Mouse (Mus musculus) MEL (cell line): ENCODE results near the gene Padi1. TPM values are rescaled to one million over a fixed set of nuclear protein-coding genes. Genes with fewer than 3 reads are reported as not detected.

Experiments
- DNase-seq: peaks from one replicate; pipeline ENCODE4 v3.0.0; 2011; ENCODE audit warnings: low read depth, low spot score
- H3K27ac ChIP-seq: 2 replicates; pipeline ENCODE4 v1.5.1; 2012; ENCODE audit warnings: low read depth, mild to moderate bottlenecking, control low read depth, low read length, moderate library complexity; ENCODE audit not compliant: control insufficient read depth
- H3K27me3 ChIP-seq, 2 experiments: fragments of 150-350 bp in 1 of 2; sonication (generic) in 1 of 2; 2 replicates each; pipeline ENCODE4 v1.6.1; 2012; ENCODE audit warnings: low read length in 2 of 2, mild to moderate bottlenecking in 2 of 2, improper control_type of control experiment in 1 of 2, moderate library complexity in 1 of 2; ENCODE audit not compliant: insufficient read depth in 2 of 2, control insufficient read depth in 1 of 2
- H3K36me3 ChIP-seq, 2 experiments: 2 replicates each; pipeline ENCODE4 v1.6.1; 2012 to 2014; ENCODE audit warnings: low read length in 2 of 2, improper control_type of control experiment in 1 of 2, inconsistent platforms in 1 of 2, mild to moderate bottlenecking in 1 of 2; ENCODE audit not compliant: insufficient read depth in 2 of 2, control insufficient read depth in 1 of 2
- H3K4me1 ChIP-seq, 2 experiments: fragments of 150-350 bp in 1 of 2; sonication (generic) in 1 of 2; 2 replicates each; pipeline ENCODE4 v1.6.1; 2012; ENCODE audit warnings: low read length in 2 of 2, improper control_type of control experiment in 1 of 2, mild to moderate bottlenecking in 1 of 2; ENCODE audit not compliant: insufficient read depth in 2 of 2, control insufficient read depth in 1 of 2
- H3K4me3 ChIP-seq, 2 experiments: fragments of 150-350 bp in 1 of 2; sonication (generic) in 1 of 2; 2 replicates each; pipeline ENCODE4 v1.5.1; 2012; ENCODE audit warnings: low read depth in 2 of 2, low read length in 2 of 2, mild to moderate bottlenecking in 2 of 2, moderate library complexity in 2 of 2, control low read depth in 1 of 2, improper control_type of control experiment in 1 of 2; ENCODE audit not compliant: control insufficient read depth in 1 of 2, insufficient read depth in 1 of 2
- H3K79me2 ChIP-seq: 2 replicates; pipeline ENCODE4 v1.6.1; 2012; ENCODE audit warnings: mild to moderate bottlenecking, low read length, moderate library complexity; ENCODE audit not compliant: control insufficient read depth, poor library complexity, insufficient read depth
- H3K9ac ChIP-seq: 2 replicates; pipeline ENCODE4 v1.6.1; 2012; ENCODE audit warnings: low read depth, mild to moderate bottlenecking, control low read depth, low read length, moderate library complexity; ENCODE audit not compliant: control insufficient read depth, poor library complexity, severe bottlenecking
- H3K9me3 ChIP-seq: fragments of 150-350 bp; sonication (generic); replicated peaks from 2 replicates; pipeline ENCODE4 v1.6.1; 2012; ENCODE audit warnings: mild to moderate bottlenecking, low read length, improper control_type of control experiment, moderate library complexity; ENCODE audit not compliant: insufficient read depth
- CTCF ChIP-seq, 3 experiments: IDR thresholded peaks in 2 of 3; conservative IDR thresholded peaks in 1 of 3; 2 replicates each; pipeline ENCODE4 v1.5.1; 2011 to 2012; ENCODE audit warnings: low read length in 3 of 3, low read depth in 2 of 3, mild to moderate bottlenecking in 2 of 3, improper control_type of control experiment in 1 of 3, inconsistent platforms in 1 of 3, mixed read lengths in 1 of 3, moderate library complexity in 1 of 3; ENCODE audit not compliant: control insufficient read depth in 1 of 3, insufficient read depth in 1 of 3, poor library complexity in 1 of 3, severe bottlenecking in 1 of 3
- ELF1 ChIP-seq: IDR thresholded peaks from 2 replicates; pipeline ENCODE4 v1.6.1; 2014; ENCODE audit warnings: low read depth, mild to moderate bottlenecking, inconsistent platforms, low read length, improper control_type of control experiment, moderate library complexity
- ETS1 ChIP-seq: IDR thresholded peaks from 2 replicates; pipeline ENCODE4 v1.6.1; 2012; ENCODE audit warnings: low read depth, mild to moderate bottlenecking, inconsistent platforms, low read length, improper control_type of control experiment, moderate library complexity
- GABPA ChIP-seq: IDR thresholded peaks from 2 replicates; pipeline ENCODE4 v1.6.1; 2012; ENCODE audit warnings: low read depth, mild to moderate bottlenecking, inconsistent platforms, low read length, improper control_type of control experiment, moderate library complexity
- GATA1 ChIP-seq: IDR thresholded peaks from 2 replicates; pipeline ENCODE4 v1.6.1; 2011; ENCODE audit warnings: low read depth, low read length, improper control_type of control experiment
- HCFC1 ChIP-seq: IDR thresholded peaks from 2 replicates; pipeline ENCODE4 v1.6.1; 2012; ENCODE audit warnings: low read depth, mild to moderate bottlenecking, inconsistent platforms, low read length, improper control_type of control experiment, moderate library complexity
- MAFK ChIP-seq: IDR thresholded peaks from 2 replicates; pipeline ENCODE4 v1.6.1; 2011; ENCODE audit warnings: low read depth, mild to moderate bottlenecking, low read length, improper control_type of control experiment, borderline replicate concordance
- MAZ ChIP-seq: IDR thresholded peaks from 2 replicates; pipeline ENCODE4 v1.6.1; 2012; ENCODE audit warnings: low read depth, mild to moderate bottlenecking, inconsistent platforms, low read length, improper control_type of control experiment
- MXI1 ChIP-seq: IDR thresholded peaks from 2 replicates; pipeline ENCODE4 v1.6.1; 2011; ENCODE audit warnings: mild to moderate bottlenecking, low read depth, low read length, improper control_type of control experiment
- NELFE ChIP-seq: IDR thresholded peaks from 2 replicates; pipeline ENCODE4 v1.6.1; 2011; ENCODE audit warnings: low read depth, low read length, improper control_type of control experiment
- NRF1 ChIP-seq: IDR thresholded peaks from 2 replicates; pipeline ENCODE4 v1.6.1; 2014; ENCODE audit warnings: low read depth, mild to moderate bottlenecking, inconsistent platforms, low read length, improper control_type of control experiment, moderate library complexity; ENCODE audit not compliant: poor library complexity, insufficient read depth, severe bottlenecking
- POLR2A ChIP-seq, 2 experiments: IDR thresholded peaks; 2 replicates each; pipeline ENCODE4 v1.6.1; 2011 to 2012; ENCODE audit warnings: low read length in 2 of 2, mild to moderate bottlenecking in 2 of 2, control low read depth in 1 of 2, improper control_type of control experiment in 1 of 2, low read depth in 1 of 2, moderate library complexity in 1 of 2; ENCODE audit not compliant: control insufficient read depth in 1 of 2, insufficient read depth in 1 of 2, poor library complexity in 1 of 2
- POLR2AphosphoS2 ChIP-seq: IDR thresholded peaks from 2 replicates; pipeline ENCODE4 v1.6.1; 2011; ENCODE audit warnings: low read length, improper control_type of control experiment
- POLR2AphosphoS5 ChIP-seq: IDR thresholded peaks from 2 replicates; pipeline ENCODE4 v1.6.1; 2012; ENCODE audit warnings: low read depth, borderline replicate concordance, mild to moderate bottlenecking, inconsistent platforms, low read length, moderate library complexity, mixed read lengths
- RAD21 ChIP-seq: IDR thresholded peaks from 2 replicates; pipeline ENCODE4 v1.6.1; 2011; ENCODE audit warnings: mild to moderate bottlenecking, low read depth, low read length, improper control_type of control experiment
- RCOR1 ChIP-seq: IDR thresholded peaks from 2 replicates; pipeline ENCODE4 v1.6.1; 2012; ENCODE audit warnings: low read depth, mild to moderate bottlenecking, inconsistent platforms, low read length, improper control_type of control experiment
- SIN3A ChIP-seq: IDR thresholded peaks from 2 replicates; pipeline ENCODE4 v1.6.1; 2012; ENCODE audit warnings: low read length, improper control_type of control experiment, inconsistent platforms
- SMC3 ChIP-seq: IDR thresholded peaks from 2 replicates; pipeline ENCODE4 v1.6.1; 2011; ENCODE audit warnings: low read depth, low read length, improper control_type of control experiment
- TCF12 ChIP-seq: IDR thresholded peaks from 2 replicates; pipeline ENCODE4 v1.6.1; 2014; ENCODE audit warnings: low read depth, mild to moderate bottlenecking, inconsistent platforms, low read length, improper control_type of control experiment, moderate library complexity
- UBTF ChIP-seq: IDR thresholded peaks from 2 replicates; pipeline ENCODE4 v1.6.1; 2012; ENCODE audit warnings: low read depth, mild to moderate bottlenecking, inconsistent platforms, low read length, improper control_type of control experiment, moderate library complexity, borderline replicate concordance; ENCODE audit not compliant: insufficient read depth
- USF1 ChIP-seq: IDR thresholded peaks from 2 replicates; pipeline ENCODE4 v1.6.1; 2014; ENCODE audit warnings: low read depth, mild to moderate bottlenecking, inconsistent platforms, low read length, improper control_type of control experiment, moderate library complexity
- ZC3H11A ChIP-seq: IDR thresholded peaks from 2 replicates; pipeline ENCODE4 v1.6.1; 2012; ENCODE audit warnings: low read depth, mild to moderate bottlenecking, inconsistent platforms, low read length, improper control_type of control experiment
- ZMIZ1 ChIP-seq: IDR thresholded peaks from 2 replicates; pipeline ENCODE4 v1.6.1; 2012; ENCODE audit warnings: low read depth, mild to moderate bottlenecking, inconsistent platforms, low read length, improper control_type of control experiment, moderate library complexity
- polyA plus RNA-seq, 2 experiments: library from polyadenylated mRNA; stranded (reverse) in 1 of 2; unstranded in 1 of 2; fragments of >175 nt in 1 of 2; fragments of >200 nt in 1 of 2; gene quantifications; 2 replicates each; pipeline versions ENCODE4 v1.2.1 to v1.2.4; 2012; ENCODE audit warnings: low replicate concordance in 2 of 2, low read depth in 1 of 2; ENCODE audit not compliant: insufficient read length in 2 of 2, insufficient read depth in 1 of 2, missing spikeins in 1 of 2
- total RNA-seq: library from RNA; depleted of rRNA; stranded (reverse); fragments of 300-350 nt; gene quantifications from 2 replicates; pipeline ENCODE4 v1.2.3, GENCODE M21; 2012

Padi1 gene
- total and polyA plus RNA-seq, 3 experiments, result 0.31 to 0.40 TPM; not detected in 1

DNA sequence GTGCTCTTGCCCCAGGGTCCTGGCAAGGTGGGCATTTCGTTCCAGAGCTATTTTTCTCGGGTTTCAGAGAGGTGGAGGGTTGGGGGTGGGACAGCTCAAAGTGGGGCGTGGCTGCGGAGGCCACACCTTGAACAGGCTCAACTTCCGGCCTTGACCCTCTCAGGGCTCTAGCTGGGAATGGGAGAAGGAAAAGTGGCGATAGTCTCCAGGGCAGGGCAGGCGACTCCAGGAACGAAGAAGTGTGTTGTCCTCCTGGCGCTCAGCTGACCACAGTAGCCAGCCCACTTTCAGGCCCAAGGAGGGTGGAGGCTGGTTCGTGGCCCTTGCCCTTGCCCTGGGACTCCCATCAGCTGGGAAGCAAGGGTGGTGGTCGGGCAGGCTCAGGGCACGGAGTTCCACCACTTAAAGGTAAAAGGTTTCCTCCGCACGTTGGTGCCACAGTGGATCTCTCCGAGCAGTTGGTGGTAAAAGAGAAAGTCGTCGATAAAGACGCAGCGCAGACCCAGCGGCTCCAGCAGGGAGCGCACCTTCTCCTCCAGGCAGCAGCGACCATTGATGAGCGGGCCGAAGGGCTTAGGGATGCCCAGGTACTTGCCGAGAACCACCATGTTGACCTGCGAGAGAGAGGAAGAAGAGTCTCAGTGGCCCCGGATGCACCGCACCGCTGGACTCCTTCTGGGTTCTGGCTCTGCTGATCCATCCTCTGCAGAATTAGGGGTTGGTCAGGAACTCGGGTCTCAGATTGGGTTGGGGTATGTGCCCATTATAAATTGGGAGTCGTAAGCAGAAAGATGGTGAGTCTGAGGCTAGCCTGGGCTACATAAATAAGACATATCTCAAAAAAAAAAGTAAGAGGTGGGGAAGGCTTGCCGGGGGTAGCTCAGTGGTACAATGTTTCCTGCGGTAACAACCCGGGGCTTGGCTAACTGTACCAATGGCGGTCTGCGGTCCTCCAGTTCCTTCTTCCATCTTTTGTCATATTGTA lies 31.0 kb downstream of the Padi1 start:
- Histone ChIP-seq H3K79me2 (peaks cover 7% of the 10 kb centered on the region), H3K27ac (peak overlapping the region; percentile 77), H3K9ac (peak overlapping the region; percentile 73), H3K4me3 (peak overlapping the region; percentile 67 to 85), H3K27me3 (no peaks in the 10 kb centered on the region), H3K4me1 (peaks cover 0 to 41% of the 10 kb centered on the region in 2 experiments; a peak in 3 of 4 replicates), H3K36me3 (peaks cover 0 to 9% of the 10 kb centered on the region in 2 experiments; a peak in 2 of 4 replicates), H3K9me3 (no peaks in the 10 kb centered on the region)
- peak; percentile 77 for DNase-seq
- no peak for TF ChIP-seq ZC3H11A
- TF ChIP-seq MAFK, result no peak
- TF ChIP-seq POLR2AphosphoS5, result no peak
- 0 out of 2 replicates have a peak, but pooled peaks have one; percentile 46 for TF ChIP-seq UBTF
- TF ChIP-seq ELF1, result peak; percentile 61; the same call in 1 of the 2 replicates
- peak; percentile 28; the same call in 1 of the 2 replicates for TF ChIP-seq POLR2AphosphoS2
- no peak for TF ChIP-seq RCOR1
- TF ChIP-seq NELFE, result peak; percentile 58
- no peak for TF ChIP-seq GATA1
- peak; percentile 54 to 55; a peak in 3 of 4 replicates for TF ChIP-seq POLR2A (IDR thresholded peaks at IDR 0.05; ENCODE audit: control insufficient read depth in 1 of 2, insufficient read depth in 1 of 2, low read depth in 1 of 2, low read length in 2 of 2, poor library complexity in 1 of 2)
- TF ChIP-seq HCFC1, result peak; percentile 37; the same call in 1 of the 2 replicates
- no peak for TF ChIP-seq NRF1
- TF ChIP-seq CTCF (IDR thresholded peaks at IDR 0.05 in 2 of 3, conservative IDR thresholded peaks at IDR 0.05 in 1 of 3; ENCODE audit: control insufficient read depth in 1 of 3, insufficient read depth in 1 of 3, low read depth in 2 of 3, low read length in 3 of 3, poor library complexity in 1 of 3, severe bottlenecking in 1 of 3), result peak; percentile 40 to 59 (median 52)
- no peak for TF ChIP-seq USF1
- peak; percentile 28; the same call in 1 of the 2 replicates for TF ChIP-seq TCF12
- TF ChIP-seq SMC3, result peak; percentile 32
- TF ChIP-seq MXI1, result no peak
- 0 out of 2 replicates have a peak, but pooled peaks have one; percentile 19 for TF ChIP-seq ETS1
- TF ChIP-seq MAZ, result peak; percentile 2; the same call in 1 of the 2 replicates
- TF ChIP-seq SIN3A, result peak; percentile 32; the same call in 1 of the 2 replicates
- TF ChIP-seq RAD21, result 0 out of 2 replicates have a peak, but pooled peaks have one; percentile 0
- peak; percentile 29; the same call in 1 of the 2 replicates for TF ChIP-seq ZMIZ1
- TF ChIP-seq GABPA, result no peak
